Mouse (Mus musculus) limb, embryonic 14.5 days (tissue): Measurements from ENCODE around the gene Poldip3. TPM values are rescaled to one million over a fixed set of nuclear protein-coding genes. Genes with fewer than 3 reads are reported as not detected.
"Not testable (repeated sequence)": the region's sequence is repeated elsewhere in the genome, so short reads cannot be mapped to it uniquely, and the experiment has no call there.

Source experiments
- ATAC-seq: fragments of 200-750 bp; cut with Nextera tagmentation; 2 replicates; pipeline ENCODE4 v1.8.0; 2017; ENCODE audit warnings: low read depth, moderate number of reproducible peaks, moderate TSS enrichment; ENCODE audit not compliant: low FRiP score
- DNase-seq: peaks from one replicate; pipeline ENCODE4 v3.0.0-alpha.2; 2015; ENCODE audit warnings: low spot score
- H3K27ac ChIP-seq: fragments of 300-500 bp; sonication (generic); replicated peaks from 2 replicates; pipeline ENCODE4 v1.5.1; 2014; ENCODE audit warnings: low read depth, mild to moderate bottlenecking, low read length, moderate library complexity, mixed read lengths
- H3K27me3 ChIP-seq: fragments of 300-500 bp; sonication (generic); 2 replicates; pipeline ENCODE4 v1.6.1; 2014; ENCODE audit warnings: low read length, mixed read lengths; ENCODE audit not compliant: control insufficient read depth, insufficient read depth
- H3K36me3 ChIP-seq: fragments of 300-500 bp; sonication (generic); 2 replicates; pipeline ENCODE4 v1.6.1; 2014; ENCODE audit warnings: mild to moderate bottlenecking, low read length, moderate library complexity, mixed read lengths; ENCODE audit not compliant: control insufficient read depth, insufficient read depth
- H3K4me1 ChIP-seq: fragments of 300-500 bp; sonication (generic); 2 replicates; pipeline ENCODE4 v1.6.1; 2014; ENCODE audit warnings: antibody characterized with exemption, low read length, mixed read lengths; ENCODE audit not compliant: control insufficient read depth, insufficient read depth
- H3K4me2 ChIP-seq: fragments of 300-500 bp; sonication (generic); replicated peaks from 2 replicates; pipeline ENCODE4 v1.6.1; 2014; ENCODE audit warnings: low read depth, mild to moderate bottlenecking, low read length, moderate library complexity; ENCODE audit not compliant: severe bottlenecking
- H3K4me3 ChIP-seq: fragments of 300-500 bp; sonication (generic); replicated peaks from 2 replicates; pipeline ENCODE4 v1.5.1; 2014; ENCODE audit warnings: low read length
- H3K9ac ChIP-seq: fragments of 300-500 bp; sonication (generic); 2 replicates; pipeline ENCODE4 v1.6.1; 2014; ENCODE audit warnings: mild to moderate bottlenecking, low read depth, low read length, moderate library complexity; ENCODE audit not compliant: severe bottlenecking
- H3K9me3 ChIP-seq: fragments of 300-500 bp; sonication (generic); 2 replicates; pipeline ENCODE4 v1.6.1; 2016; ENCODE audit warnings: low read length; ENCODE audit not compliant: control insufficient read depth
- POLR2A ChIP-seq: fragments of 200-500 bp; IDR thresholded peaks from 2 replicates; pipeline ENCODE4 v1.8.0; 2012; ENCODE audit warnings: inconsistent platforms, mild to moderate bottlenecking, moderate library complexity, borderline replicate concordance; ENCODE audit not compliant: insufficient read depth, insufficient read length; ENCODE audit errors: extremely low read depth
- WGBS: fragments of 180-500 bp; shearing (Covaris S2); extraction: QIAGEN DNeasy Blood & Tissue Kit; methylation state at CpG from one replicate; pipeline ENCODE4 v1.1.7; 2014; 5-methylcytosine and 5-hydroxymethylcytosine counted together
- polyA plus RNA-seq, 2 experiments: library from polyadenylated mRNA; depleted of rRNA in 1 of 2; stranded (reverse) in 1 of 2; unstranded in 1 of 2; fragments of >200 nt; fragmentation: Nextera tagmentation in 1 of 2; extraction: Ambion mirVana in 1 of 2; gene quantifications; 2 replicates each; pipeline versions ENCODE4 v1.2.1 to v1.2.3; 2012 to 2014

Gene Poldip3
- polyA plus RNA-seq, 2 experiments = 88.2 to 150 TPM

DNA sequence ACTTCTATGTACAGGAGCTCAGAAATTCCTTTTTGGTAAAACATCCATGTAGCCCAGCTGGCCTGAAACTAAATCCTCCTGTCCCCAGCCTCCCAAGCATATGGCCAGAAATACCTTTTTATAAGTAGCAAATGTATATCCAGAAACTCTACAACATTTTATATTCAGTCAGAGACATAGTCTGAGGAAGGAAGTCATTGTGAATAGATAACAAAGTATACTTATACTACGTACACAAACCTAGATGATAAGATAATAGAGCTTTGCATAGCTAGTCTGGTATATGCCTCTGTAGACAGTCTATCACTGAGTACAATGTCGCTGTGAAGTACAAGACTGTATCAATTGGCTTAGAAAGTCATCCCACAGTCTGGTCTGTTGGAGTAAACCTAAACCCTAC lies 13.5 kb downstream of the Poldip3 start:
- no peak for TF ChIP-seq POLR2A
- no peak for DNase-seq
- H3K36me3 ChIP-seq = peaks cover 81% of the 10 kb centered on the region
- no peaks in the 10 kb centered on the region for H3K4me1 ChIP-seq
- 85% methylated on average over 2 of the region's 2 CpGs for WGBS
- no peak overlapping the region for H3K4me3 ChIP-seq
- H3K27me3 ChIP-seq = no peaks in the 10 kb centered on the region
- no peak overlapping the region for H3K9ac ChIP-seq
- ATAC-seq = no peak
- no peak overlapping the region for H3K4me2 ChIP-seq
- no peaks in the 10 kb centered on the region for H3K9me3 ChIP-seq
- H3K27ac ChIP-seq = no peak overlapping the region

GRCm38 (mm10) chr15:83134671-83135070 lies 14.5 kb downstream of the Poldip3 start:
- no peaks in the 10 kb centered on the region for H3K4me1 ChIP-seq
- TF ChIP-seq POLR2A = no peak
- H3K9ac ChIP-seq = no peak overlapping the region
- H3K9me3 ChIP-seq = no peaks in the 10 kb centered on the region
- H3K4me3 ChIP-seq = no peak overlapping the region
- no peaks in the 10 kb centered on the region for H3K27me3 ChIP-seq
- 90% methylated on average over 6 of the region's 6 CpGs for WGBS
- no peak overlapping the region for H3K27ac ChIP-seq
- H3K36me3 ChIP-seq = peaks cover 89% of the 10 kb centered on the region
- no peak overlapping the region for H3K4me2 ChIP-seq
- DNase-seq (no peak), ATAC-seq (no peak)

DNA sequence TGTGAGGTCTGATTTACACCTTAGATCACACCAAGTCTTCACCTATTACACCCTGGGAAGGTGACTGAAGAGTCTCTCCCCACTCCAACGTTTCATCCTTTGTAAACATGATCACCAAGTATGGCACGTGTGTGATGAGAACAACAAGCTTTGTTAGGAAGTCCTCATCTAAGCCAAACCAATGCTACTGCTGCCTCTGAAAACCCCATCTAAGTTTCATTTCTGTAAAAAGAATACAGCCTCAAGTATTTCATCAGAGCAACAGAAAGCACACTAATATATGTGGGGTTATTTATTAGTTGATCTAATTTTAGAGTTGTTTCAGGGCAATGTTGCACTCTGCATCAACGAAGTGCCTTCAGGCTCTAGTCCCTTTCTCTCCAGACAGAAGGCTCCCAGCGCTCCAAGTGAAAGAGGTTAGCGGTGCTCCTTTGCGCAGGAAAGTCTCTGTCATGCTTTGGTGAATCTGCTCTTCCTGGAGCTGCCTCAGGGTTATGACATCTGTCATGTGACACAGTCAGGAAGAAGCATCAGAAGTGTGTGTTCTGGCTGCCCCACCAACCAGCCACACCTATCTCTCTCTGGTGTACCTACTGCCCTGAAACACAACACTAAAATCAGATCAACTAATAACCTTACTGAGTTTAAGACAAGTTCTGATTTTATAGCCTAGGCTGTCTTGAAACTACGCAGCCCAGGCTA lies 19.5 kb downstream of the Poldip3 start:
- WGBS = 90% methylated on average over 7 of the region's 7 CpGs
- H3K9ac ChIP-seq = no peak overlapping the region
- no peaks in the 10 kb centered on the region for H3K27me3 ChIP-seq
- H3K9me3 ChIP-seq = no peaks in the 10 kb centered on the region
- DNase-seq (no peak), ATAC-seq (no peak)
- peaks cover 95% of the 10 kb centered on the region for H3K36me3 ChIP-seq
- no peak overlapping the region for H3K27ac ChIP-seq
- no peaks in the 10 kb centered on the region for H3K4me1 ChIP-seq
- no peak for TF ChIP-seq POLR2A
- H3K4me3 ChIP-seq = no peak overlapping the region
- no peak overlapping the region for H3K4me2 ChIP-seq

DNA sequence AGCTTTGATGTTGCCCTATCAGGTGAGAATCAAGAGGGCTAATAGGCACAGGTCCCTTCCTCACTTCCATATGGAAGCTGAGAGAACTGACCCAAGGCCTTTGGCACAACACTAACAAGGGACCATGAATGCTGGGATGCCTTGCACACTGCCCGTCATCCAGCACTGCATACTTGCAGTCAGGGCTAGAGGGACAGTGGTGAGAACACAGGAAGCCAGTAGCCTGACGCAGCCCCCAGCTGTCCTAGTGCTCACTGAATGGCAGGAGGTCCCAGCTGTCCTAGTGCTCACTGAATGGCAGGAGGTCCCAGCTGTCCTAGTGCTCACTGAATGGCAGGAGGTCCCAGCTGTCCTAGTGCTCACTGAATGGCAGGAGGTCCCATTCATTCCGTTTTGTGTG lies 22.1 kb downstream of the Poldip3 start:
- peak; percentile 59 for ATAC-seq
- H3K27me3 ChIP-seq, H3K27ac ChIP-seq, H3K4me1 ChIP-seq, H3K9ac ChIP-seq, H3K4me3 ChIP-seq, H3K4me2 ChIP-seq, H3K9me3 ChIP-seq, DNase-seq: not testable (repeated sequence)
- 81% methylated on average over 3 of the region's 3 CpGs for WGBS
- H3K36me3 ChIP-seq = peaks cover 71% of the 10 kb centered on the region

- H3K27ac ChIP-seq = no peak overlapping the region
- WGBS = 87% methylated on average over 9 of the region's 9 CpGs
- no peak for TF ChIP-seq POLR2A
Measured at GRCm38 (mm10) chr15:83126582-83126981, 22.6 kb downstream of the Poldip3 start.

DNA sequence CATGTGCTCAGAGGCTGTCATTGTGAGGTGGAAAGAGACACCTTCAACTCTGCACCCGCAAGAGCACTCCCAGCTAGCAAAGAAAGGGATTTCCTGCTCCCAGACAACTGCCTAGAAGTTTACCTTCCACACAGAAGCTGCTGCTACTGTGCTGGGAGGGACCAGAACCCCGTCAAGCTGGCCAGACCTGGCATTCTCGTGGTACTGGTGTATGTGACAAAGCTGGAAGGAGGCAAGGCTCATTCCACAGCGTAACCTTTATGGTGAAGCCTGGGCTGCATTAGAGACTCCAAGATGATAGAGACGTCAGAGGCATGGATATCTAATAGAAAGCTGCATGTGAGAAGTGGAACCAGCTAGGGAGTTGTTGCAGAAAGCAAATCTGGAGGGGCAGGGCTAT lies 24.6 kb downstream of the Poldip3 start:
- Histone ChIP-seq H3K4me2 (no peak overlapping the region), H3K9ac (no peak overlapping the region), H3K27me3 (no peaks in the 10 kb centered on the region), H3K4me3 (no peak overlapping the region), H3K4me1 (no peaks in the 10 kb centered on the region), H3K36me3 (peaks cover 50% of the 10 kb centered on the region), H3K27ac (0 out of 2 replicates have a peak overlapping the region, but pooled peaks have one; percentile 4), H3K9me3 (no peaks in the 10 kb centered on the region)
- DNase-seq = no peak
- ATAC-seq = no peak
- no peak for TF ChIP-seq POLR2A
- 61% methylated on average over 5 of the region's 5 CpGs for WGBS

More at GRCm38 (mm10) chr15:83126582-83126981, 22.6 kb downstream of the Poldip3 start:
- ATAC-seq (peak; percentile 27; the same call in 1 of the 2 replicates), DNase-seq (peak; percentile 29)
- Histone ChIP-seq H3K4me3 (no peak overlapping the region), H3K9ac (no peak overlapping the region), H3K36me3 (peaks cover 66% of the 10 kb centered on the region), H3K4me2 (no peak overlapping the region), H3K4me1 (no peaks in the 10 kb centered on the region), H3K9me3 (no peaks in the 10 kb centered on the region), H3K27me3 (no peaks in the 10 kb centered on the region)
